Mouse (Mus musculus) forebrain, embryonic 13.5 days (tissue): ENCODE measurements around the gene Gm5089. TPM values are rescaled to one million over a fixed set of nuclear protein-coding genes. Genes with fewer than 3 reads are reported as not detected.

Experiments
- ATAC-seq: fragments of 200-750 bp; cut with Nextera tagmentation; 2 replicates; pipeline ENCODE4 v1.8.0; 2017
- H3K27ac ChIP-seq: fragments of 300-500 bp; sonication (generic); 2 replicates; pipeline ENCODE4 v1.5.1; 2015; ENCODE audit warnings: inconsistent platforms, mild to moderate bottlenecking, moderate library complexity
- H3K27me3 ChIP-seq: fragments of 300-500 bp; sonication (generic); 2 replicates; pipeline ENCODE4 v1.6.1; 2015; ENCODE audit warnings: mild to moderate bottlenecking, inconsistent platforms
- H3K36me3 ChIP-seq: fragments of 300-500 bp; sonication (generic); 2 replicates; pipeline ENCODE4 v1.6.1; 2015; ENCODE audit warnings: mild to moderate bottlenecking, inconsistent platforms; ENCODE audit not compliant: poor library complexity, severe bottlenecking
- H3K4me1 ChIP-seq: fragments of 300-500 bp; sonication (generic); 2 replicates; pipeline ENCODE4 v1.6.1; 2015; ENCODE audit warnings: inconsistent platforms
- H3K4me2 ChIP-seq: fragments of 300-500 bp; sonication (generic); 2 replicates; pipeline ENCODE4 v1.6.1; 2015; ENCODE audit warnings: inconsistent platforms, mild to moderate bottlenecking, moderate library complexity
- H3K4me3 ChIP-seq: fragments of 300-500 bp; sonication (generic); 2 replicates; pipeline ENCODE4 v1.5.1; 2015; ENCODE audit warnings: mild to moderate bottlenecking, inconsistent platforms
- H3K9ac ChIP-seq: fragments of 300-500 bp; sonication (generic); 2 replicates; pipeline ENCODE4 v1.6.1; 2015; ENCODE audit warnings: mild to moderate bottlenecking, inconsistent platforms
- H3K9me3 ChIP-seq: fragments of 300-500 bp; sonication (generic); replicated peaks from 2 replicates; pipeline ENCODE4 v1.6.1; 2016; ENCODE audit warnings: inconsistent platforms
- WGBS: fragments of 180-500 bp; shearing (Covaris S2); methylation state at CpG from one replicate; pipeline ENCODE4 v1.1.7; 2015; 5-methylcytosine and 5-hydroxymethylcytosine counted together
- polyA plus RNA-seq: library from polyadenylated mRNA; unstranded; fragments of >200 nt; fragmentation: Nextera tagmentation; extraction: Ambion mirVana; gene quantifications from 2 replicates; pipeline ENCODE4 v1.2.1, GENCODE M21; 2015

Gm5089 gene
- polyA plus RNA-seq, result 1.6 and 2.1 TPM in 2 replicates

GRCm38 (mm10) chr14:122450496-122451382, at the start of gene Gm5089:
Gene Gm5089, minus strand, starts transcription at chr14:122451115.
- Histone ChIP-seq H3K36me3 (no peaks in the 10 kb centered on the region), H3K27me3 (peaks cover 61% of the 10 kb centered on the region), H3K9ac (peak within 1 kb of the TSS; percentile 70), H3K4me1 (peaks cover 61% of the 10 kb centered on the region), H3K4me2 (peak within 1 kb of the TSS; percentile 73), H3K9me3 (no peaks in the 10 kb centered on the region), H3K27ac (peak within 1 kb of the TSS; percentile 82), H3K4me3 (peak within 1 kb of the TSS; percentile 46)
- peak; percentile 52 for ATAC-seq
- under 1% methylated on average over 58 of the region's 59 CpGs for WGBS

GRCm38 (mm10) chr14:122492015-122492414, 41.1 kb upstream of the Gm5089 start:
- H3K27me3 ChIP-seq, result peaks cover 42% of the 10 kb centered on the region

GRCm38 (mm10) chr14:122491521-122491920, 40.6 kb upstream of the Gm5089 start:
- no peak overlapping the region for H3K27ac ChIP-seq
- H3K27me3 ChIP-seq, result peaks cover 45% of the 10 kb centered on the region
- no peaks in the 10 kb centered on the region for H3K36me3 ChIP-seq
- peaks cover 19% of the 10 kb centered on the region for H3K4me1 ChIP-seq
- ATAC-seq, result no peak
- no peak overlapping the region; the same call in 1 of the 2 replicates for H3K4me2 ChIP-seq
- no peak overlapping the region for H3K4me3 ChIP-seq
- 55% methylated on average over 6 of the region's 6 CpGs for WGBS
- no peak overlapping the region for H3K9ac ChIP-seq
- H3K9me3 ChIP-seq, result peaks cover 4% of the 10 kb centered on the region; the same call in 1 of the 2 replicates

More at GRCm38 (mm10) chr14:122492015-122492414, 41.1 kb upstream of the Gm5089 start:
- Histone ChIP-seq H3K9me3 (peaks cover 4% of the 10 kb centered on the region; the same call in 1 of the 2 replicates), H3K4me2 (no peak overlapping the region), H3K4me3 (no peak overlapping the region), H3K27ac (no peak overlapping the region), H3K36me3 (no peaks in the 10 kb centered on the region), H3K4me1 (peaks cover 19% of the 10 kb centered on the region), H3K9ac (no peak overlapping the region)
- ATAC-seq, result no peak
- 67% methylated on average over 1 of the region's 1 CpGs for WGBS

- Histone ChIP-seq H3K27me3 (peaks cover 53% of the 10 kb centered on the region), H3K27ac (peak within 1 kb of the TSS; percentile 73), H3K4me1 (peaks cover 22% of the 10 kb centered on the region), H3K9me3 (peaks cover 4% of the 10 kb centered on the region; the same call in 1 of the 2 replicates), H3K4me3 (peak within 1 kb of the TSS; percentile 36), H3K9ac (peak within 1 kb of the TSS; percentile 41), H3K4me2 (peak within 1 kb of the TSS; percentile 62), H3K36me3 (no peaks in the 10 kb centered on the region)
- peak; percentile 83 for ATAC-seq
- 2% methylated on average over 51 of the region's 51 CpGs for WGBS
Observed at GRCm38 (mm10) chr14:122490441-122491328, 39.8 kb upstream of the Gm5089 start, which contains the start of gene Gm10837. Gene Gm10837, plus strand, starts transcription at chr14:122490586.

- H3K4me1 ChIP-seq, result peaks cover 29% of the 10 kb centered on the region
- H3K27ac ChIP-seq, result peak overlapping the region; percentile 31; the same call in 1 of the 2 replicates
- peaks cover 61% of the 10 kb centered on the region for H3K27me3 ChIP-seq
- no peaks in the 10 kb centered on the region for H3K36me3 ChIP-seq
- under 1% methylated on average over 12 of the region's 12 CpGs for whole genome bisulfite sequencing
- H3K4me3 ChIP-seq, result peak overlapping the region; percentile 36
- peak overlapping the region; percentile 41; the same call in 1 of the 2 replicates for H3K9ac ChIP-seq
- H3K4me2 ChIP-seq, result peak overlapping the region; percentile 62
- no peak for ATAC-seq
- peaks cover 4% of the 10 kb centered on the region; the same call in 1 of the 2 replicates for H3K9me3 ChIP-seq
Observed at GRCm38 (mm10) chr14:122489686-122490414, 38.9 kb upstream of the Gm5089 start.

- peak overlapping the region; percentile 62 for H3K4me2 ChIP-seq
- under 1% methylated on average over 5 of the region's 5 CpGs for WGBS
- ATAC-seq, result no peak
- H3K27me3 ChIP-seq, result peaks cover 69% of the 10 kb centered on the region
- H3K4me1 ChIP-seq, result peaks cover 36% of the 10 kb centered on the region
- peak overlapping the region; percentile 36 for H3K4me3 ChIP-seq
- H3K36me3 ChIP-seq, result no peaks in the 10 kb centered on the region
- H3K27ac ChIP-seq, result no peak overlapping the region
- no peaks in the 10 kb centered on the region for H3K9me3 ChIP-seq
- 0 out of 2 replicates have a peak overlapping the region, but pooled peaks have one; percentile 26 for H3K9ac ChIP-seq
Observed at GRCm38 (mm10) chr14:122489041-122489440, 38.1 kb upstream of the Gm5089 start.

- 17% methylated on average over 5 of the region's 5 CpGs for WGBS
Observed at GRCm38 (mm10) chr14:122487366-122487765, 36.5 kb upstream of the Gm5089 start.

GRCm38 (mm10) chr14:122486611-122487010, 35.7 kb upstream of the Gm5089 start:
- 28% methylated on average over 1 of the region's 1 CpGs for WGBS
- no peak overlapping the region for H3K9ac ChIP-seq
- no peak for ATAC-seq
- no peak overlapping the region for H3K27ac ChIP-seq
- H3K4me1 ChIP-seq, result peaks cover 55% of the 10 kb centered on the region
- no peaks in the 10 kb centered on the region for H3K36me3 ChIP-seq
- no peak overlapping the region for H3K4me2 ChIP-seq
- H3K4me3 ChIP-seq, result no peak overlapping the region
- H3K27me3 ChIP-seq, result peaks cover 77% of the 10 kb centered on the region
- H3K9me3 ChIP-seq, result no peaks in the 10 kb centered on the region

More at GRCm38 (mm10) chr14:122487366-122487765, 36.5 kb upstream of the Gm5089 start:
- Histone ChIP-seq H3K36me3 (no peaks in the 10 kb centered on the region), H3K9ac (no peak overlapping the region), H3K4me2 (peak overlapping the region; percentile 30), H3K9me3 (no peaks in the 10 kb centered on the region), H3K4me1 (peaks cover 50% of the 10 kb centered on the region), H3K4me3 (no peak overlapping the region), H3K27me3 (peaks cover 72% of the 10 kb centered on the region), H3K27ac (no peak overlapping the region)
- no peak for ATAC-seq

GRCm38 (mm10) chr14:122485635-122486181, 34.8 kb upstream of the Gm5089 start:
- Histone ChIP-seq H3K4me3 (peak overlapping the region; percentile 17), H3K9me3 (no peaks in the 10 kb centered on the region), H3K4me2 (peak overlapping the region; percentile 57), H3K4me1 (peaks cover 60% of the 10 kb centered on the region), H3K9ac (peak overlapping the region; percentile 45; the same call in 1 of the 2 replicates), H3K27ac (peak overlapping the region; percentile 76; the same call in 1 of the 2 replicates), H3K27me3 (peaks cover 75% of the 10 kb centered on the region), H3K36me3 (no peaks in the 10 kb centered on the region)
- no peak for ATAC-seq
- 8% methylated on average over 12 of the region's 12 CpGs for WGBS

GRCm38 (mm10) chr14:122484844-122485551, 34.1 kb upstream of the Gm5089 start:
- 3% methylated on average over 23 of the region's 24 CpGs for WGBS
- peak; percentile 26 for ATAC-seq

More at GRCm38 (mm10) chr14:122484844-122485551, 34.1 kb upstream of the Gm5089 start:
- peaks cover 77% of the 10 kb centered on the region for H3K27me3 ChIP-seq
- H3K36me3 ChIP-seq, result no peaks in the 10 kb centered on the region
- H3K4me1 ChIP-seq, result peaks cover 52% of the 10 kb centered on the region
- H3K4me2 ChIP-seq, result peak overlapping the region; percentile 57
- peak overlapping the region; percentile 17 for H3K4me3 ChIP-seq
- peak overlapping the region; percentile 76 for H3K27ac ChIP-seq
- H3K9ac ChIP-seq, result peak overlapping the region; percentile 45
- H3K9me3 ChIP-seq, result no peaks in the 10 kb centered on the region
